Mouse (Mus musculus) right cerebral cortex, postnatal 4 days (tissue): ENCODE data around the gene Scd2.
"Not testable (repeated sequence)": the region's sequence is repeated elsewhere in the genome, so short reads cannot be mapped to it uniquely, and the experiment has no call there.

Source experiments
- DNase-seq: peaks from one replicate; pipeline ENCODE4 v3.0.0-alpha.2; 2022

The Scd2 gene

GRCm38 (mm10) chr19:44292941-44293768 is at the start of gene Scd2:
Gene Scd2, plus strand, starts transcription at chr19:44293674.
- no peak for DNase-seq

DNA sequence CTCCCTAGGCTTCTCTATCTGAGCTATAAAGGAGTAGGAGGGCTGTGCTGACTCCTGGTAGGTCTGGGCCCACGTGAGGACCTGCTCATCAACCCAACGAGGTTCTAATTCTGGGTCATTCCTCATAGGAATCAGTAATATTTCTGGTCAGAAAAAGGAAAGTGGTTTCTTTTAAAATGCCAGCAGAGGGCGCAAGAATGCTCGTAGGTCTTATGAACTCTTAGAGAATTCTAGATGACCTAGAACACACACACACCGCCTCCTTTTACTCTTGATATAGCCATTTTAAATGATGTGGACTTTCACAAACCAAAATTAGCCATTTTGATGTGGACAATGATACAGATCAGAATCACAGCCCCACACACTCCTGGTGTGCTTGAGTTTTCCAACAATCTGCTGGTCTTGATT is 47.7 kb upstream of the Scd2 start:
- DNase-seq, result peak; percentile 28

DNA sequence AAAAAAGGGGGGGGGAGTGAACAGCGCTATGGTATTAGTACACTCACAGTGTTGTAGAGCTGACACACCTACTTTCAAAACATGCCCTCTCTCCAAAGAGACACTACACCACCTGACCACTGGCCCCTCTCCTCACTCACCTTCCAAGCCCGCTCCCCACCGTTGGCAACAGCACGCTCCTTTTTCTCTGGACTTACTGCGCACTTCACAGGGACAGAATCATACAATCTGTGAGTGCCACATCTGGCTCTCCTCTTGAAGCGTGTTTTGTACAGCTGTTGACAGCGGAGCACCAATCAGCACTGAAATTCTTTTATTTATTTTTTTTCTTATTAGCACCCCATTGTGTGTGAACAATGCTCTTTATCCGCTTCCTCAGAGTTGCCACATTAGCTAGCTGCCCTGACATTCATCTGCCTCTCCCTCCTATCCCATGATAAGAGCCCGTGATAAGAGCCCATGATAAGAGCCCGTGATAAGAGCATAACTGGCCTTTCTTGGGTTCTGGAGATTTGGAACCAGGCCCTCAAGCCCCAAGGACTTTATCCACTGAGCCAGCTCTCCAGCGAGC is 47.0 kb upstream of the Scd2 start:
- DNase-seq, result no peak

DNA sequence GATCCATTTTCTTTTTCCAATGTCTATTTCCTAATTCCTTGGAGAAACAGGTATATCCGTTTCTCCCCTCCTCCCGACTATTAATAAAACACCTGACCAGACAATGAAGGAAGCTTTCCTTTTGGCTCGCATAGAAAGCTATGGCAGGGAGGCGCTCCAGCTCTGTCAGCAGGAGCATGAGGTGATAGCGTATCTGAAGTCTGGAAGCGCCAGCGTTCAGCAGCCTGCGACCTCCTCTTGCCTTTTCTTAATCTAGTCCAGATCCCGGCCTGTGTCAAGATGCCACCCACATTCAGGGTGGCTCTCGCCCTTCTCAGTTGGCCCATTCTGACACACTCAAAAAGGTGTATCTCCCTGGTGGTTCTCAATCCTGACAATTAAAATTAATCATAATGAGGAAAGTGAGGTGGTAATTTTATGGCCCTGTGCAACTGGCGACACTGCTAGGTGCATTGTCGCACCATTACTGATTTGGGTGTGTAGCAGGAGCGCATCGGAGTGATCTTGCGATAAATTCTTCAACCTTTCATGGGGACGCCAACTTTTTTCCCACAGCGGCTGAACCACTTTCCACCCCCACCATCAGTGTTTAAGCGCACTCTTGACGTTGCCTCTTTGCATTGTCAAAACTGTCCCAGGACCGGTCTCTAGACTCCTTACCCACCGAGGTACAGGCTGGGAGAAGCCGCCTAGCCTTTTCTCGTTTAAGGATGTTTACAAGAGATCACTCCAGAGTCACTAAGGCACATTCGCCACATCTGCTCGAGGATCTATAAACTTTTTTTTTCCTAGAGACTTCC is 46.0 kb upstream of the Scd2 start:
- no peak for DNase-seq

DNA sequence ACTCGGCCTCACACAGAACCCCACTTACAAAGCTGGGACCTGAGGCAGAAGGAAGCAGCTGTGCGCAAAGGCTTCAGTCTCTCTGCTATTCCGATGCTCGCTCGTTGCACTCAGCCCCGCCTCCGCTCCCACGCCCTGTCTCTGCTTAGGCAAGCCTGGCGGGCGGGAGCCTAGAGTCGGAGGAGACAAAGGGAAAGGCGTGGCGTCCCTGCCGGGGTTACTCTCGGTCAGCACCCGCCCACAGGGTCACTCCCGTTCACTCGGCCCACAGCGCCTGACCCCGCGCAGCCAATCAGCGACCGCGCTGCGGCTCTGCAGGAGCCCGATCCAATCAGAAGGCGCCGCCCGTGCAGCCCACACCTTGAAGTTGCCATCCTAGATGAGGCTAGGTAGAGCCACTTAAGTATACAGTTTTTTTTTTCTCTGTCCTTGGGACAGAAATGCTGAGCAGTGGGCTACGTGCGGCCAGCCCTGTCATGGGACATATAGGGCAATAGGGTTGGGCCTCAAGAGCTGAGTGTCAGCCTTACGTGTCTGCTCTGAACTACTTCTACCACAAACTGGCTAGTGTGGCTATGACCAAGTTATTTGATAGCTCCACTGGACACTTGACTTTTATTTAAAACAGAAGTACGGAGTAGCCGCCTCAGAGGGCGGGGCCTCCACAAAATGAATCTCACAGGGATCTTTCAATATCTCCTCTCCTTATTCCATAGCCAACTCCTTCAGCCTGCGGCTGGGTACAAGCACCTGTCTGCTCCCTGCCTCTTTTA is 45.2 kb upstream of the Scd2 start:
- DNase-seq, result peak; percentile 87

DNA sequence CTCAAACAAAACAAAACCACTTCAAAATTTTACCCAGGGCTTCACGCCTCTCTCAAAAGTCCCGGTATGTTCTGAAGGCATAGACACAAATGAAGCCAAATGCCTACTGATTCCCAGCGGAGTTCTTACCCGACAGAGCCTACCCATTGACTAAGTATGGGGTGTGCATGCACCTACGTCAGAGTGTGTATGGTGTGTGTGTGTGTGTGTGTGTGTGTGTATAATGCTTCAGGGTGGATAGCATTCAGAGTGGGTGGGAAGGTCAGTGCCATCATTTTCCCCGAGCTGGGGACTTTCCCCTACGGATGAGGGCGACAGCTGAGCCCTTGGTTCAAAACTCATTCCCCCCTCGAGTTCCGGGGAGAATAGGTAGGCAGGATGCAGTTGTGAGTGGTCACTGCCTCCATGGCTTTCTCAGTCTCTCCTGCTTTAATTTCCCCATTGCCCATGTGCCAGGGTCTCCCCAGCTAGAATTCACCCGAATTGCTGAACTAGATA is 44.6 kb upstream of the Scd2 start:
- no peak for DNase-seq

DNA sequence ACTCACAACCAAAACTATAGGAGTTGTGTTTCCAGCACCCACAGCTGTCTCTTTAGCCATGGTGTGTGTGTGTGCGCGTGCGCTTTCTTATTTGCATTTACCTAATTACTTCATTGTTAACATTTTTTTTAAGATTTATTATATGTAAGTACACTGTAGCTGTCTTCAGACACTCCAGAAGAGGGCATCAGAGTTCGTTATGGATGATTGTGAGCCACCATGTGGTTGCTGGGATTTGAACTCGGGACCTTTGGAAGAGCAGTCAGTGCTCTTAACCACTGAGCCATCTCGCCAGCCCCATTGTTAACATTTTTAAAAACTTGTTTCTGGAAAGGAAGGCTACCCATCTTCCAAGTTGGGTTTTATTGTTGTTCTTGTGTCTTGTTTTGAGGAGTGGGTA is 42.3 kb upstream of the Scd2 start:
- not testable (repeated sequence) for DNase-seq

DNA sequence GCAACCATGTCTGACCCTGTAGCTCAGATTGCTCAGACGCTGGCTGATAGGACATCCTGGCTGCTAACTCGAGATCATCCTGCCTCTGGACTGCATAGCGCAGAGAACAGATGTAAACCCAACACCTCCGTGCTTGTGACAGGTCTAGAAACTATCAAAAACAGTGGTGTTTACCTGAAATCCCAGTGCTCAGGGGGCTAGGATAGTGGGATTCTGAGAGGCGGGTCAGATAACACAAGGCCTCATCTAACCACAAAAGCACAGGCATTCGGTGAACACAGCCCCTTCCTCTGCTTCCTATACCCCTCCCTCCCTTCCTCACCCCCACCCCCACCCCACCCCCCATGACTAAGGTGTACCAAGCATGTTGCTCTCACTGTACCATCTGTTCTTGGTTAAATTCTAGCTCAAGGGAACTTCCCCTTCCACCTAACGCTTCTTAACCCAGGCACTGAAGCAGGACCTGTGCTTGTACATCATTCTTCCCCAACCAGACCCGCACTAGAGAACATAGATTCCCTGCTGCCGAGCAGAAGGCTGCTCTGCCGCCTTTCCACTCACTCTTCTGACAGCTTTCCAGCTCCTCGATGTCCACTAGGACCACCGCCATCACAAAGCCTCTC is 41.4 kb upstream of the Scd2 start:
- no peak for DNase-seq

GRCm38 (mm10) chr19:44254106-44254505 is 39.4 kb upstream of the Scd2 start:
- DNase-seq, result not testable (repeated sequence)

DNA sequence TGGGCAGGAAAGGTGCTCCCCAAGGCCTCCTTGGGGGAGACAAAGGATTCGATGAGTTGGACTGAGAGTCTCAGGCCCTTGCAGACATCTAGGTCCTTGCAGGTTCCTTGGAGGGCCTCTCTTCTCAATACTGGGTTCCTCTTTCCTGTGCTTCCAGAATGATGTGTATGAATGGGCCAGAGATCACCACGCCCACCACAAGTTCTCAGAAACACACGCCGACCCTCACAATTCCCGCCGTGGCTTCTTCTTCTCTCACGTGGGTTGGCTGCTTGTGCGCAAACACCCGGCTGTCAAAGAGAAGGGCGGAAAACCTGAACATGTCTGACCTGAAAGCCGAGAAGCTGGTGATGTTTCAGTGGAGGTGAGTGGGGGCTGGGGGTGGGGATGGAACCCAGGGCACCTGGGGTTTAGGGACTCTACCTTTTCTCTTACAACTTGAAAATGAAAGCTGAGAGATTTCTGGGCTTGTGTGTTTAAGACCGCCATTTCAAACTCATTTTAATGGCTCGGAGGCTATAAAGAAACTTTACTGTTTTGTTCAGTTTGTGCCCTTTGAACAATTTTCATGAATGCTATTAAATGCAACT is 36.0 kb upstream of the Scd2 start:
- DNase-seq, result no peak

DNA sequence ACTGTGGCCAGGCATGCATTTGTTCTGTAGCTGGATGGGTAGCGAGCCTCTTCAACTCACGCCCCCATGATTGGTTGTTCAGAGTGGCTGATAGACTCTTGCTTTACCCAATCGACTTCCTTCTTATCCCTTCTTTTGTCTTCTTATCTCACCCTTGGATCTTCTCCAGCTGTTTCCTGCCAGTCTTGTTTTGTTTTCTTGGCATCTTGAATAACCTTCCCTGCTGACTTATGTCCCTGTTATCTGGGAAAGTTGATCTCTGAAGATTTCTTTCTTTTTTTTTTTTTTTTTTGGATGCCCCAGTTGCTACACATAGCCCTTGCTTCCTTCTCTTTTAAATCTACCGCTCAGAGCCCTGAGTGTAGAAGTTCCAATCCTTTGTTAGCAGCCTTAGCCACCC is 34.0 kb upstream of the Scd2 start:
- DNase-seq, result no peak

- DNase-seq, result no peak
Observed at GRCm38 (mm10) chr19:44260487-44260886, 33.0 kb upstream of the Scd2 start.

- DNase-seq, result no peak
Observed at GRCm38 (mm10) chr19:44261774-44262173, 31.7 kb upstream of the Scd2 start.

- DNase-seq, result no peak
Observed at GRCm38 (mm10) chr19:44263581-44263980, 29.9 kb upstream of the Scd2 start.

GRCm38 (mm10) chr19:44264226-44264625 is 29.2 kb upstream of the Scd2 start:
- no peak for DNase-seq

DNA sequence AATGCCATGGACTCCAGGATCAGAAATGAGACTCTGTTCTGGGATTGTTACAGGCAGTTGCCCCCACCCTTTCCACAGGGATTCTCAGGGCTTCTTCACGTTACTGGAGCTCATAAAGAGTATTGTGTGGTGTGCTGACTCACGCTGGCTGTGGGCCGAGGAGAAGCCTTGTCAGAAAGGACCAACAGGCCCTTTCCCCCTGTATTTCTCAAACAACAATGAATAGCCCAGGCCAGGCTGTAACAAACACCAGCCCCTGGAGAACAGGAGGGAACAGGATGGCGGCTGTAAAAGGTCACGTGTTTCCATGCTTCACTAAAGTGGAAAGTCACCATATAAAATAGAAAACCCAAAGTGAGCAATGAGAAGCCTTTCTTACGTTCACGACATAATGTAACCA is 28.2 kb upstream of the Scd2 start:
- DNase-seq, result no peak

DNA sequence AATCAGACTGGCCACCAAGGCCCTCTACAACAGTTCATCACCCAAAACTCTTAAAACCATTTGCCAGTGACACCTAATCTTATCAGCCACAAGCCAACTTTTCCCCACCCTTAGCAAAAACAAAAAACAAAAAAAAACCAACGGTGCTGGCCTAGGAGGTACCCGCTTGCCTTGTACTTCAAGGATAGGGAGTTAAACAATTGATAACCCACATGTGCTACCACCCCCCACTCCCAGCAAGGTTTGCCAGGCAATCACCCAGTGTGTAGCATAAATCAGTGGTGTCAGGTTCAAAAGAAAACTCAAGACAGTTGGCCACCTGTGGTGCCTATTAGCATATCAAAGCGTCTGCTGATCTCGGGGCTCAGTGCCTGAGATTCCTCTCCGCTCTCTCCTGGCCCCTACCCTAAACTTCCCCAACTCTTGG is 27.6 kb upstream of the Scd2 start:
- no peak for DNase-seq

DNA sequence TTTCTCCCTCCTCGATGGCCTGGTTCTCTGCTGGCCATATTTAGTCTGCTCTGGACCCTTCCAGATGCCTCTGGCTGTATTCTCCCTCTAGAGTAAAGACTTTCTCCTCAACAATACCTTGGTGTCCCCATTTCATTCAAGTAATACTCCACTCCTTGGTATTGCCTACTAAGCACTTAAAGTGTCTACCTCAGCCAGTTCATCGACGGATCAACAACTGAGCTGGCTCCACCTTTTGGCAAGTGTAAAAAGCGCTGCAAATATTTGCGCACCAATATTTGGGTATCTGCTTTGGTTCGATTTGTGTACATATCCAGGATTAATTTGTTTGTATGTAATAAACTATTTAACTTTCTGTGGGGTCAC is 27.0 kb upstream of the Scd2 start:
- no peak for DNase-seq

GRCm38 (mm10) chr19:44266824-44267498 is 26.5 kb upstream of the Scd2 start:
- DNase-seq, result peak; percentile 76

DNA sequence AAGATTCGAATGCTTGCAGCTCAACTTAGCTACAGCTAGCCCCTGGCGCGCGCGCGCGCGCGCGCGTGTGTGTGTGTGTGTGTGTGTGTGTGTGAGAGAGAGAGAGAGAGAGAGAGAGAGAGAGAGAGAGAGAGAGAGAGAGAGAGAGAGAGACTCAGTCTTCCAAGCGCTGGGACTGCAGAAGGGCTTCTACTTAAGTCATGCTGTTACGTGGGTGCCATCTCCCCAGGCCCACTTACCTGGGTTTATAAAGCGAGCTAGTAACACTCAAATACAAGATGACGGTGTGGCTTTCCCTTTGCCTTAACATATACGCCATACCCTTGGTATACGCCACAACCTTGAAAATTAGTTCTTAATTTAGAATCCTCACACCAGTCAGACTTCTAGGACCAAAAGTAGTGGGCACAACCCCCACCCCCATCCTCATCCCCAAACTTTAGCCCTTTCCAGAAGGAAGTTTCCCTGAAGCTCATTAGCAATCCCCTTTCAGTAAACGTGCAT is 25.9 kb upstream of the Scd2 start:
- no peak for DNase-seq

DNA sequence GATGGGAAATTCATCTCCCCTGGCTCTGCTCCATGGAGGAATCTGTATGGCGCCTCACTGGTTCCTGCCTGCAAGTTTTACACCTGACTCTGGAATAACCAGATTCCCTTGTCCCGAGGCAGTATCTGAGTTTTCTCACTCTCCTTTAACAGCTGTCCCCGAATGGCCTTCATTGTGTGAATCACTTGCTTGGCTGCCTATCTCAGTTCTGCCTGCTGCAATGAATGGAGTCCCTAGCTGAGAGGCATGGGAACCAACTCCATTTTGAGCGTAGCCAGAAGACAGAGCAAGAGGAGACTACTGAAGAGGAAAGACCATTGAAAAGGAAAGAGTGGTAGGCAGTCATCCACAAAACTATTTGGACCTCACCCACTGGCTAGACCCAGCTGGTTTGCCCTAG is 19.8 kb upstream of the Scd2 start:
- DNase-seq, result no peak
